Mouse (Mus musculus) left cerebral cortex, adult 2 months (tissue): ENCODE results near the gene Gm17677. TPM values are rescaled to one million over a fixed set of nuclear protein-coding genes. Genes with fewer than 3 reads are reported as not detected.

Experiments
- DNase-seq, 2 experiments: peaks; one replicate each; pipeline ENCODE4 v3.0.0; 2021 to 2022; ENCODE audit warnings: low spot score in 2 of 2, mixed read lengths in 1 of 2; ENCODE audit errors: extremely low spot score in 1 of 2
- H3K27ac ChIP-seq: fragments of 200-600 bp; 2 replicates; pipeline ENCODE4 v1.8.1; 2022
- H3K4me3 ChIP-seq: fragments of 200-600 bp; 2 replicates; pipeline ENCODE4 v1.8.1; 2022
- CTCF ChIP-seq: fragments of 200-600 bp; IDR thresholded peaks from 2 replicates; pipeline ENCODE4 v1.8.1; 2022; ENCODE audit warnings: antibody characterized with exemption, mild to moderate bottlenecking, moderate library complexity
- intact Hi-C: fragments of 180-260 bp; cut with DNase I; formaldehyde crosslinking; loops from one replicate; pipeline ENCODE4 v1.15.1; 2025
- long read RNA-seq, 2 experiments: library from polyadenylated mRNA; stranded (forward); transcript quantifications; one replicate each; pipeline ENCODE4 v2.0.0; 2021; ENCODE audit warnings: borderline mapping rate in 2 of 2
- total RNA-seq, 2 experiments: library from RNA; stranded (reverse); gene quantifications; 2 replicates each; pipeline ENCODE4 v1.2.3; 2021

The Gm17677 gene
- total RNA-seq = not detected
- long read RNA-seq, experiment 1 = 0 reads
- long read RNA-seq, experiment 2 = 0 reads

DNA sequence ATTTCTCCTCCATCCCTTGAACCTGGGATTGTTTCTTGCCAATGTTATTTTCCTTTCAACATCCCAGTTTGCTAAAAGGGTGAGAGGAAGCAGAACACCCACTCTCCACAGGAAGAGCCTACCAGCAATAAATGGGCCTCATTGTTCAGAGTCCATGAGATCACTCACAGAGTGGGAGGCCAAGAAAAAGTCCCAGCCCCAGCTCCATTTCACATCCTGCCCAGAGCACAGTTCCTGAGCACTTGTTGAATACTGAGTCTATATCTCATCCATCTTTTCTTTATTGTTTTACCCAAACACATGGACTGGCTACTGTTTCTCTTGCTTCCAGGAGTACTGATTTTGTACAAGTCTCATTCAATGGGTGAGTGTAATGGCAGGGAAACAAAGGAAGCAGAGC is at the start of gene Gm17677:
TSS of gene Gm17677 (plus strand) at position 301 of the 400 bp plus-strand sequence.
- no peak for DNase-seq
- TF ChIP-seq CTCF = no peak
- Histone ChIP-seq H3K27ac (no peak within 1 kb of the TSS), H3K4me3 (no peak within 1 kb of the TSS)
- intact Hi-C loops = no loop called here

DNA sequence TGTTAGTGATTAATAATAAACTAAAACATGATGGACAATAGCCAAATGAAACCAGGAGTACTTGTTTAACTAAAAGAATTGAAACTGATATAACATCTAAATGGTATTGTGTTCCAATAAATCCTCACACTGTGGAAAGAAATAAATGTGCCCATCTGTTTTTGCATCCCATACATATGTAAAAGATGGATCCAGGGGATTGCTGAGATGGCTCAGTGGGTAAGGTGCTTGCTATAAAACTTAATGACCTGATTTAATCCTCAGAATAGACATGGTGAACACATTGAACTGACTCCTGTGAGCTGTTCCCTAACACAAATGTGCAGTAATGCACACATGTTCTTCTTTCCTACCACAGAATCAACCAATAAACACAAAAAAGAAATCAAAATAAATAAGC is 48.9 kb upstream of the Gm17677 start:
- no peak for TF ChIP-seq CTCF
- intact Hi-C loops = no loop called here
- no peak for DNase-seq
- Histone ChIP-seq H3K27ac (no peak overlapping the region), H3K4me3 (no peak overlapping the region)

- Histone ChIP-seq H3K27ac (no peak overlapping the region), H3K4me3 (no peak overlapping the region)
- DNase-seq = no peak
- peak; percentile 56 for TF ChIP-seq CTCF
- intact Hi-C loops = loop anchor here (2.0 kb wide), 1 partner anchor 114 kb away; no protein-coding TSS in a partner anchor
These were observed 33.6 kb upstream of the Gm17677 start for GRCm38 (mm10) chr9:35707265-35707664.

- intact Hi-C loops = no loop called here
- DNase-seq = no peak
- TF ChIP-seq CTCF = no peak
These were observed 16.0 kb downstream of the Gm17677 start for GRCm38 (mm10) chr9:35756843-35757242.

DNA sequence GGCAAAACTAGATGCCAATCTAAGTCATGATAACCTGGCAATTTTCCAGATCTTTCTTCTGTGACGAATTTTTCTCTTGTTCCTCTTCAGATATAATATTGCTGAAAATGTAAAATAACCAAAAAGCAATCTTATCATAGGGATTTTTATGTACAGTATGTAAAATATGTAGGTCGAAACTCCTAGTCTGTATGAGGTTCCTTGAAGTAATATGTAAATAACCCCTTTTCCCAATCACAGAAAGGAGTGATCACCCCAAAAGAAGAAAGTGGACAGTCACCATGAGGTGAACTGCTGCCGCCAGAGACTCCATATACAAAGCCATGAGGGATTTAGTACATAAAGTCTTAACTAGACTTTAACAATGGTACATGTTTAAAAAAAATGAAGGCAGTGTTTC is 37.2 kb downstream of the Gm17677 start, which contains the start of gene Gm17727:
TSS of gene Gm17727 (minus strand) at position 101 of the 400 bp plus-strand sequence.
- no peak for DNase-seq
- intact Hi-C loops = no loop called here
- no peak for TF ChIP-seq CTCF
- Histone ChIP-seq H3K27ac (no peak within 1 kb of the TSS), H3K4me3 (no peak within 1 kb of the TSS)

More at GRCm38 (mm10) chr9:35756843-35757242, 16.0 kb downstream of the Gm17677 start:
- H3K27ac ChIP-seq = no peak overlapping the region
- no peak overlapping the region for H3K4me3 ChIP-seq

- intact Hi-C loops = no loop called here
- Histone ChIP-seq H3K4me3 (no peak within 1 kb of the TSS), H3K27ac (no peak within 1 kb of the TSS)
- DNase-seq = no peak
- no peak for TF ChIP-seq CTCF
These were observed 49.2 kb downstream of the Gm17677 start, which contains the start of the genes Gm27235 and D730048I06Rik for GRCm38 (mm10) chr9:35790001-35790400. Gm27235 (minus strand) TSS chr9:35790101. D730048I06Rik (minus strand) TSS chr9:35790112.

Other genes with a start within 250 kb of the Gm17677 start
- not detected for gene Gm1113, start 222.8 kb upstream of the Gm17677 start, total RNA-seq
- gene Ddx25, start 182.5 kb upstream of the Gm17677 start, total RNA-seq = 10 to 100 TPM; 16.3 to 16.7 TPM
- gene Pus3, start 182.5 kb upstream of the Gm17677 start, total RNA-seq = 10 to 100 TPM; 11.9 to 12.6 TPM
- gene Pate2, start 170.8 kb upstream of the Gm17677 start, total RNA-seq = under 1 TPM; 0.34 to 0.98 TPM
- 1 to 10 TPM; 9.0 to 9.6 TPM for gene Hyls1, start 170.7 kb upstream of the Gm17677 start, total RNA-seq
- not detected for gene Pate4, start 129.1 kb upstream of the Gm17677 start, total RNA-seq
- gene Pate3, start 92.8 kb upstream of the Gm17677 start, total RNA-seq = not detected
- not detected for gene Pate1, start 53.7 kb upstream of the Gm17677 start, total RNA-seq
- gene Gm17727, start 37.1 kb downstream of the Gm17677 start, total RNA-seq = not detected
- gene Gm27235, start 49.1 kb downstream of the Gm17677 start, total RNA-seq = not detected
- not detected for gene D730048I06Rik, start 49.1 kb downstream of the Gm17677 start, total RNA-seq
- gene 9230110F15Rik, start 103.1 kb downstream of the Gm17677 start, total RNA-seq = not detected
- gene 9230113P08Rik, start 167.4 kb downstream of the Gm17677 start, total RNA-seq = under 1 TPM in 1 of 2 experiments, not detected in 1; 0.16 TPM